Mouse (Mus musculus) ES-E14 (cell line): ENCODE results near the gene Ccdc96.

Experiments
- MAFK ChIP-seq: IDR thresholded peaks from 2 replicates; pipeline ENCODE4 v1.6.1; 2014; ENCODE audit warnings: mild to moderate bottlenecking, low read depth, low read length, inconsistent platforms; ENCODE audit not compliant: insufficient read depth
- ZNF384 ChIP-seq: IDR thresholded peaks from 2 replicates; pipeline ENCODE4 v1.6.1; 2012; ENCODE audit warnings: low read depth, low read length, inconsistent platforms

DNA sequence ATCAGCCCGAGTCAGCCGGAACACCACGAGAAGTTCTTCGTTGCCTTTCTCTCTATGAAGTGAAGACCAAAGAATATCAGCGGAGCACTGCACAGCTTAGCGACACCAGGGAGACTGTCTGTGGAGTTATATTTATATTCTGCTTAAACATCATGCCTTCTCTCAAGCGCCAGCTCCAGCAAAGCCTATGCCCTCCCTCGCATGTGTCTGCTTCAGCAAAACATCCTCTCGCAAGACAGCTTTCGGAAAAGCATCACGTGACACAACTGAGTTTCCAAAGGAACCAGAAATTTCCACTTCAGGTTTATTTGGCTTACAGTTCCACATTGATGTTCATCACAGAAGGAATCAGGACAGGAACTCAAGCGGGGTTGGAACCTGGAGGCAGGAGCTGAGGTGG, 36.5 kb upstream of the Ccdc96 start:
- TF ChIP-seq ZNF384, result no peak
- TF ChIP-seq MAFK, result no peak
